Mouse (Mus musculus): ENCODE measurements around the gene Cacna2d3. TPM values are rescaled to one million over a fixed set of nuclear protein-coding genes. Genes with fewer than 3 reads are reported as not detected.
A peak's percentile ranks its signal among the peaks of the same experiment; 100 is the strongest.

Cacna2d3 gene
- total RNA-seq, 2 experiments from 2014 or later = 107 to 115 TPM

- no peak for DNase-seq (ENCODE audit: low spot score in 2 of 2)
Measured at GRCm38 (mm10) chr14:29402471-29402870, 319.2 kb downstream of the Cacna2d3 start.

GRCm38 (mm10) chr14:29393786-29394185 is 327.9 kb downstream of the Cacna2d3 start:
- no peak for DNase-seq (ENCODE audit: low spot score in 2 of 2)

GRCm38 (mm10) chr14:29392851-29393250 is 328.8 kb downstream of the Cacna2d3 start:
- no peak for DNase-seq (ENCODE audit: low spot score in 2 of 2)

- DNase-seq (ENCODE audit: low spot score in 2 of 2) = no peak
Measured at GRCm38 (mm10) chr14:29391489-29391888, 330.2 kb downstream of the Cacna2d3 start.

- no peak for DNase-seq (ENCODE audit: low spot score in 2 of 2)
Measured at GRCm38 (mm10) chr14:29387761-29388160, 333.9 kb downstream of the Cacna2d3 start.

GRCm38 (mm10) chr14:29385500-29385899 is 336.2 kb downstream of the Cacna2d3 start:
- no peak for DNase-seq (ENCODE audit: low spot score in 2 of 2)

GRCm38 (mm10) chr14:29382786-29383185 is 338.9 kb downstream of the Cacna2d3 start:
- no peak for DNase-seq (ENCODE audit: low spot score in 2 of 2)

GRCm38 (mm10) chr14:29366911-29367310 is 354.8 kb downstream of the Cacna2d3 start:
- DNase-seq (ENCODE audit: low spot score in 2 of 2) = no peak

- DNase-seq (ENCODE audit: low spot score in 2 of 2) = no peak
Measured at GRCm38 (mm10) chr14:29362448-29362847, 359.2 kb downstream of the Cacna2d3 start.

GRCm38 (mm10) chr14:29350627-29351026 is 371.0 kb downstream of the Cacna2d3 start:
- no peak for DNase-seq (ENCODE audit: low spot score in 2 of 2)

GRCm38 (mm10) chr14:29341581-29341980 is 380.1 kb downstream of the Cacna2d3 start:
- DNase-seq (ENCODE audit: low spot score in 2 of 2) = no peak

- no peak for DNase-seq (ENCODE audit: low spot score in 2 of 2)
Measured at GRCm38 (mm10) chr14:29340728-29341127, 380.9 kb downstream of the Cacna2d3 start.

- DNase-seq (ENCODE audit: low spot score in 2 of 2) = no peak
Measured at GRCm38 (mm10) chr14:29334897-29335296, 386.8 kb downstream of the Cacna2d3 start.

- no peak for DNase-seq (ENCODE audit: low spot score in 2 of 2)
Measured at GRCm38 (mm10) chr14:29334216-29334615, 387.4 kb downstream of the Cacna2d3 start.

GRCm38 (mm10) chr14:29324430-29324782 is 397.3 kb downstream of the Cacna2d3 start:
- peak; percentile 38 to 40 for DNase-seq (ENCODE audit: low spot score in 2 of 2)

GRCm38 (mm10) chr14:29323718-29324429 is 397.8 kb downstream of the Cacna2d3 start:
- peak in 1 of 2 experiments; percentile 16 for DNase-seq (ENCODE audit: low spot score in 2 of 2)

GRCm38 (mm10) chr14:29313431-29313830 is 408.2 kb downstream of the Cacna2d3 start:
- DNase-seq (ENCODE audit: low spot score in 2 of 2) = no peak

GRCm38 (mm10) chr14:29305623-29306022 is 416.0 kb downstream of the Cacna2d3 start:
- peak in 1 of 2 experiments; percentile 13 for DNase-seq (ENCODE audit: low spot score in 2 of 2)

- no peak for DNase-seq (ENCODE audit: low spot score in 2 of 2)
Measured at GRCm38 (mm10) chr14:29296185-29296754, 425.4 kb downstream of the Cacna2d3 start.

GRCm38 (mm10) chr14:29278901-29279300 is 442.8 kb downstream of the Cacna2d3 start:
- DNase-seq (ENCODE audit: low spot score in 2 of 2) = no peak

- no peak for DNase-seq (ENCODE audit: low spot score in 2 of 2)
Measured at GRCm38 (mm10) chr14:29278401-29278800, 443.3 kb downstream of the Cacna2d3 start.

GRCm38 (mm10) chr14:29277701-29278100 is 444.0 kb downstream of the Cacna2d3 start:
- no peak for DNase-seq (ENCODE audit: low spot score in 2 of 2)

GRCm38 (mm10) chr14:29273890-29274289 is 447.8 kb downstream of the Cacna2d3 start:
- no peak for DNase-seq (ENCODE audit: low spot score in 2 of 2)

All from layer of hippocampus, postnatal 10 days (tissue).